Mouse (Mus musculus) B cell, adult 2 months (primary cell): ENCODE measurements around the gene Mbnl1.

Experiments used
- DNase-seq, 2 experiments: peaks; one replicate each; pipeline ENCODE4 v3.0.0; 2022

The Mbnl1 gene

GRCm38 (mm10) chr3:60570491-60571022 is 97.9 kb downstream of the Mbnl1 start:
- peak in 1 of 2 experiments; percentile 25 for DNase-seq

GRCm38 (mm10) chr3:60571493-60571892 is 98.9 kb downstream of the Mbnl1 start:
- DNase-seq: no peak

DNA sequence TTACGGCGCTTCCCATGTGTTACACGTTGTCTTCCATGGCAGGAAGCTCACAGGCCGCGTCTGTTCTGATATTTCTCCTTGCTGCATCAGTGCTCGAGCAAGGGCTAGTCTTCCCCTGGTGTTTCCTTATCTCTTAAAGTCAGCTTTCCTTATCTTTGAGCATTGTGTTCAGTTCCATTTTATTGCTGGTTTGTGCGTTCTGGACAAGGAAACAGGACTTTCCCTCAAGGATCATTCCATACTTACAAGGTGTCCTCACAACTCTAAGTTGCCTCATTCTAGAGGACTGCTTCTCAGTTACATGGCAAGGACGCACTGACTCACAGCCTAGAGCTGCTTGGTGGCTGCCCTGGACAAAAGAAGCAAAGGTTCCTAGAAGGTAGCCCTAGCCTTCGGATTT is 101.6 kb downstream of the Mbnl1 start:
- DNase-seq: no peak

GRCm38 (mm10) chr3:60574849-60575524 is 102.4 kb downstream of the Mbnl1 start:
- DNase-seq: no peak

GRCm38 (mm10) chr3:60575945-60576344 is 103.3 kb downstream of the Mbnl1 start:
- no peak for DNase-seq

- DNase-seq: no peak
Measured at GRCm38 (mm10) chr3:60576366-60577046, 103.9 kb downstream of the Mbnl1 start.

DNA sequence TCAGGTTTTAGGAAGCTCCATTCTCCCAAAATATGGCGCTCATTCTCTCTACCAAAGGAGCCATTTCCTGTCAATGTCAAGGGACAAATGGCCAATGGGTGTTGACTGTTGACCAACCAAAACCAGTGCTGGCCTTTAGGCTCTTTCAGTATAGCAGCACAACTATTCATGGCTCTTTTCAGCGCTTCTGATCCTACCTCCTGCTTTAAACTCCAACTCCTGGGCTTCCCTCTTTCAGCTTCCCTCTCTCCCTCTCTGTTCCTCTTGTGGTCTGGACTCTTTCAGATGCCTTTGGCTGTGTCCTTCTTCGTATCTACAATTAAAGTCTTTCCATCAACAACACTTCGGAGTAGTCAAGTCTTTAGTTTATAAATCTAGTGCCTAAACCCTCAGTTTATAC is 107.2 kb downstream of the Mbnl1 start:
- no peak for DNase-seq

DNA sequence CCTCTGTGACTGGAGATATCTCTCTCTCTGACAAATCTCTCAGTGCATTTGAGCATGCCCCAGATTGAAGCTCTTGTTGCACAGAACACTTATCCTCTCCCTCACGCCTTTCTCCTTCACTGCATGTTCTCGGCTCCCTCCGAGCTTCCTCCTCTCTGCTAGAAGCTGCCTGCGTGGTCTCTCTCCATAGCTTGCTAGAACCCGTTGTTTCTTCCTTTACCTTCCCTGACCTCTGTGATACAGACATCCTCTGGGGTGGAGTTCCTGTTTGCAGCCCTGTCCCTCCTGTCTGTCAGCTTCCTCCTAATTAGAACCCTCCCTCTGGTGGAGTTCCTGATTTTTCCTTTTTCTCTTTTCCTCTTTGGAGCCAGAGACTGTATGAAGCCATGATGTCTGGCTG is 108.1 kb downstream of the Mbnl1 start:
- no peak for DNase-seq

DNA sequence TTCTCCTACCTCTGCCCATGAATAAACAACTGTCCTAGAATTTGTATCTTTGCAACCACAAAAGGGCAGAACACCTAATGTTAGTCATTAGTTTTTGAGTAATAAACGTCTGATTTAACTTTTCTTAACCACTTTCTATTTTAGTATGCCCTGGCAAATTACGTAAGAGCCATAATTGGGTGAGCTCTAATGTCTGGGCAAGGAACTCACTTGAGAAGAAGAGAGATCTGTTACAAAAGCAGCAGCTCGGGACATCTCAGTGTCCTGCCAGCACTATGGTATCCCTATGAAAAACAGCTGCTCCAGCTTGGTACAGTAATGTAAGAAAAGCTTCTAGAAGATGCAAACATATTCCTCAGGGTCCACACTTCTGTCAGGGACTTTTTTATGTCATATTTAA is 109.5 kb downstream of the Mbnl1 start:
- no peak for DNase-seq

- DNase-seq: no peak
Measured at GRCm38 (mm10) chr3:60582620-60583019, 110.0 kb downstream of the Mbnl1 start.

DNA sequence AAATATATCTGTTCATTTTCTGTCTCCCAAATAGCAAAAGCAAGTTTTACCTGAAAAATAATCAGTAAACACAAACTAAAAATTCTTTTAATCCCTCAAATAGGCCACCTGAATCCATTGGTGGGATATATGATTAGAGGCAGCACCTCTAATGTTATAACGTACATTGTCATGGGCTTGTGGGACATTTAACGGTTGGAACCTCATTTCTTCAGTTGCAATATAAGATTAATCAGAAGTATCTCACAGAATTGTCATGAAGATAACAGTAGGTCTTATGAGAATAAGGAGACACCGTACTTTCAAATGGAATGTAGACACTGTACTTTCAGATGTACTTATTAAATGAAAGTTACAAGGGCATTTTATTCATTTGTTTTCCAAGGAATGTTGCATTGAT is 112.1 kb downstream of the Mbnl1 start:
- no peak for DNase-seq

GRCm38 (mm10) chr3:60586046-60586445 is 113.4 kb downstream of the Mbnl1 start:
- DNase-seq: no peak

DNA sequence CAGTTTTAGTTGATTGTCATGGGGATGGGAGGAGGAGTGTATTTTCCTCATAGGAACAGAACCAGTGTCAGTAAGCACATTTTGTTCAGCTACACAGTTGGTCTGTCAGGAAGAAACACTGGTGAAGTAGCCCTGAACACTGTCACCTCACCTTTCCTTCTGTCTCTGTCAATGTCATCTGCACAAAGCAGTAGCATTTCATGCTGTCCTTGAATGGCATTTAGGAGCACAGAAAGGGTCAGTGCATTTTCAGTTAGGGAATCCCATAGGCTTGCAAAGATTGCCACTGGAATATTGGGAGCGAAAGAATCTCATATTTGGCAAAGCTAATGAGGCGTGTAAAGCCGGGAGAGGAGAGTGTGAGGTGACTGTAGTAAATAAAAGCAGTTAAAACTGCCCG is 114.5 kb downstream of the Mbnl1 start:
- DNase-seq: no peak

DNA sequence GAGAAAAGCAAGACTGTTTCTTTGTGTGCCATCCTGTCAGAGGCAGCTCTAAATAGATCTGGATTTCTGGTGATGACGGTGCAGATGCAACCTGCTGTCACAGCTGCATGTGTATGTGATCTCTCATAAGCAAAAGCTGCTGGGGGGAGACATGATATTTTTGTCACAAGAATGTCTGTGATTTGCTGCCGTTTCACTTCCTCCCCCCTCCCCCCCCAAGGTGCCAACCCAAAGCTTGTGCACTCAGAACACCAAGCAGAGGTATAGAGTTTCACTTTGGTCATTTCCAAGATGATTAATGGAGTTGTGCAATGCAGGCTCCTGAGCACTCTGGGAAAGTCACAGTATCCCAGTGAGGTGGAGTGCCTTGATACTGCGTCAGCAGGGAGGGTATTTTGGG is 116.7 kb downstream of the Mbnl1 start:
- DNase-seq: peak; percentile 41 to 54

DNA sequence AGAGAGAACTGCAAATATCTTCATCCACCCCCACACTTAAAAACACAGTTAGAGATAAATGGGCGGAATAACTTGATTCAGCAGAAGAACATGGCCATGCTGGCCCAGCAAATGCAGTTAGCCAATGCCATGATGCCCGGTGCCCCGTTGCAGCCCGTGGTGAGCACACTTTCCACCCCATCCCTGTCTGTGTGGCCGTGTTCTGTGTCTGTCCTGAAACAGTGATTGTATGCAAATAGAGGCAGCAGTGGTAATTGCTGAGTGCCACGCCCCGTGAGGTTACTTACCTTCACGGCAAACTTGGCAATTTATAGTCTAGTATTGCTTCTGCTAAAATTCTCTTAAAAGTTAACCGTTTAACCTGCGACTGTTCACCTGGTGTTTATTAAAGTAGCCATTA is 123.0 kb downstream of the Mbnl1 start:
- DNase-seq: peak; percentile 28 to 33

- DNase-seq: no peak
Measured at GRCm38 (mm10) chr3:60596985-60597384, 124.4 kb downstream of the Mbnl1 start.

- peak; percentile 80 to 83 for DNase-seq
Measured at GRCm38 (mm10) chr3:60601686-60602085, 129.1 kb downstream of the Mbnl1 start.

GRCm38 (mm10) chr3:60602923-60603549 is 130.4 kb downstream of the Mbnl1 start:
- no peak for DNase-seq

DNA sequence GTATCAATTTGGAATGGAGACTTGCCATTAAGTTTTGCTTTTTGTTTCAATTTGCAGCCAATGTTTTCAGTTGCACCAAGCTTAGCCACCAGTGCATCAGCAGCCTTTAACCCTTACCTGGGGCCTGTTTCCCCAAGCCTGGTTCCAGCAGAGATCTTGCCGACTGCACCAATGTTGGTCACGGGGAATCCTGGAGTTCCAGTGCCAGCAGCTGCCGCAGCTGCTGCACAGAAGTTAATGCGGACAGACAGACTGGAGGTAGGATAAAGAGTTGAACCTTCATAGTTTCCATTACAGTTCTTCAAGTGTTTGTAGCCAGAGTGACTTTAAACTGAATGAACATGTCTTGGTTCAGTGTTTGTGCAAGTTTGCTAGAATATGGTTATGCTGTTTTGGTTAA is 131.0 kb downstream of the Mbnl1 start:
- DNase-seq: no peak

GRCm38 (mm10) chr3:60604205-60604604 is 131.6 kb downstream of the Mbnl1 start:
- no peak for DNase-seq

DNA sequence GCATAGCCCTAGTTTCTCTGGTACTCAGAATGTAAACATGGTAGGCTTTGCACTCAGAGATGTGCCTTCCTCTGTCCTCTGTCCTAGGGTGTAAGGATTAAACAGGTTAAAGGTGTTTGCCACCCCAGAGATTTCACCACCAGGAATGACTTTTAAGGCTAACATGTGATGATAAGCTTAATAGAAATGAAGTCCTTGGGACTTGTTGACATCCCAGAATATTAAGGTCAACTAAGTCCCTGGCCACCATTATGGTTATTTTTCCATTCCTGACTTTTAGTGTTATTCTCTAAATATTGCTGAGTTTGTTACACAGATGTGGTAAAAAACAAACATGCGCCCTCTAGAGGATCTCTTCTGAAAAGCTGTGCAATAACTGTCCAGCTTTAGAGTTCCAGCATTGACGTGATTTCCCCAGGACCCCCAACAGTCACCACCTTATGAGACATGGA is 136.3 kb downstream of the Mbnl1 start:
- peak; percentile 42 to 50 for DNase-seq

DNA sequence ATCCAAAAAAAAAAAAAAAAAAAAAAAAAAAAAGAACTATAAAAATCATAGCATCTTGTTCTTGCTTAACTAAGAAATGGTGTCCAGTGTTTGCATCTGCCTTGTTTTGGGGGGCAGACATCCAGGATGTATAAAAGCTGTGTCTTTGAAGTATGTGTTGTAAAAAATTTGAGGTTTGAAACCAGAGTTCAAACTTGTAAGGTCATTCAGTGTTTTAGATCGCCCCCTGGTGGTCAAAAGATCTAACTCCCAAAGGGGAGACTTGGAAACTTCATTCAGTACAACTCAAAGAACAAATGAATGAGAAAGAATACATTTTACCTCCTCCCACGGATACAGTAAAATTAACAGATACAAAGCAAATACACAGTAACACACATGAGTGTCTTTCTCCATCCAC is 139.2 kb downstream of the Mbnl1 start:
- DNase-seq: peak; percentile 79 to 84

GRCm38 (mm10) chr3:60613121-60613520 is 140.5 kb downstream of the Mbnl1 start:
- no peak for DNase-seq

DNA sequence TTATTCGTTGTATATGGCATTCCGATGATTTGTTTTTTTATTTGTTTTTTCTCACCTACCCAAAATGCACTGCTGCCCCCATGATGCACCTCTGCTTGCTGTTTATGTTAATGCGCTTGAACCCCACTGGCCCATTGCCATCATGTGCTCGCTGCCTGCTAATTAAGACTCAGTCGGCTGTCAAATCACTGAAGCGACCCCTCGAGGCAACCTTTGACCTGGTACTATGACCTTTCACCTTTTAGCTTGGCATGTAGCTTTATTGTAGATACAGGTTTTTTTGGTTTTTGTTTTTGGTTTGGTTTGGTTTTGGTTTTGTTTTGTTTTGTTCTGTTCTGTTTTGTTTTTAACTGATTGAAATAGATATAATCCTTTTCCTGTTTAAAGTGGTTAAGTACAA is 141.9 kb downstream of the Mbnl1 start:
- no peak for DNase-seq
